Mouse (Mus musculus) lung, postnatal 0 days (tissue): ENCODE measurements at regions not wholly inside any gene's neighbourhood (a gene's known extent, or its start where the extent isn't known, plus 50 kb on each side); places are given as distances from the start of the nearest gene placed in this dataset.

Source experiments
- CTCF ChIP-seq: IDR thresholded peaks from 2 replicates; pipeline ENCODE4 v1.5.1; 2016; ENCODE audit warnings: antibody characterized with exemption, mild to moderate bottlenecking
- EP300 ChIP-seq: IDR thresholded peaks from 2 replicates; pipeline ENCODE4 v1.6.1; 2016; ENCODE audit warnings: antibody characterized with exemption, mild to moderate bottlenecking, control low read depth

DNA sequence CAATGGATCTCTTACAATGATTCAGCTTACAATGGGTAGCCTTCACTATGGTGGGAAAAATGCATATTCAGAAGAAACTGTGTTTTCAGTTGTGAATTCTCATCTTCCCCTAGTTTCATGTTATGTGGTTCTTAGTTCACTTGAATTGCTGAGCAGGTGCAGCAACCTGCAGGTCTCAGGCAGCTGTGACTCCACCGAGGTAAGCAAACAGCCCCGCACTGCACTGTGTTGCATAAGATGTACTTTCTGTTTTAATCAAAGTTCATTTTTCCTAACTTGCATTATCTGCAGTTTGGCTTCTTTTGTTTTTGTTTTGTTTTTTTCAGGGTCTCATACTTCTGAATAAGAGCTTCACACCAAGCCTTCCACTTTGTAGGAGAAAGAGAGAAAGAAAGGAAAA lies 326.8 kb upstream of the Nectin3 start:
- TF ChIP-seq EP300 (no peak), CTCF (no peak)
